Mouse (Mus musculus) Patski (cell line): ENCODE measurements around the gene Cpeb4. TPM values are rescaled to one million over a fixed set of nuclear protein-coding genes. Genes with fewer than 3 reads are reported as not detected.
"Not testable (repeated sequence)": the region's sequence is repeated elsewhere in the genome, so short reads cannot be mapped to it uniquely, and the experiment has no call there.

ENCODE experiments used
- ATAC-seq: fragments of 100-300 bp; one replicate; pipeline ENCODE4 v1.8.0; 2021
- CTCF ChIA-PET: fragments of 350-600 bp; sonication (Branson Sonifier 250); formaldehyde crosslinking; loops from one replicate; lab custom pipeline; 2022; ENCODE audit warnings: inconsistent platforms; lab: Charles Lee
- POLR2A ChIA-PET: fragments of 350-600 bp; sonication (Branson Sonifier 250); formaldehyde crosslinking; loops from one replicate; lab custom pipeline; 2022; ENCODE audit warnings: antibody characterized with exemption, inconsistent platforms; lab: Charles Lee
- DNase-seq: peaks from one replicate; pipeline ENCODE4 v3.0.0-alpha.2; 2011; ENCODE audit warnings: low read depth, low spot score
- H3K27me3 ChIP-seq: fragments of 371-371 bp; one replicate; pipeline ENCODE4 v1.5.1; 2021
- CTCF ChIP-seq: fragments of 100-300 bp; IDR thresholded peaks from one replicate; pipeline ENCODE4 v1.5.1; 2021
- in situ Hi-C: fragments of 300-500 bp; cut with MboI; formaldehyde crosslinking; loops from 3 replicates; pipeline ENCODE4 v1.11.1; 2018; ENCODE audit warnings: low pct_unique_long_range_greater_than_20kb, mixed read lengths
- polyA plus RNA-seq: library from polyadenylated mRNA; unstranded; gene quantifications from one replicate; pipeline ENCODE4 v1.2.3, GENCODE M21; 2021

Cpeb4 gene
- polyA plus RNA-seq, 1 experiment from 2014 or later = 35.0 TPM

GRCm38 (mm10) chr11:31963993-31964392, 92.0 kb downstream of the Cpeb4 start:
- H3K27me3 ChIP-seq = peaks cover 7% of the 10 kb centered on the region

GRCm38 (mm10) chr11:31965256-31966134, 93.5 kb downstream of the Cpeb4 start, which contains the start of gene 4930524B15Rik:
4930524B15Rik (plus strand) TSS chr11:31965592.
- DNase-seq (no peak), ATAC-seq (no peak)
- TF ChIP-seq CTCF = no peak
- in situ Hi-C loops = loop anchor here (25.0 kb wide), 1 partner anchor 703 kb away; no protein-coding TSS in a partner anchor
- POLR2A ChIA-PET = no interaction called here
- CTCF ChIA-PET = no interaction called here
- H3K27me3 ChIP-seq = peaks cover 11% of the 10 kb centered on the region

More at GRCm38 (mm10) chr11:31963993-31964392, 92.0 kb downstream of the Cpeb4 start:
- ATAC-seq (no peak), DNase-seq (no peak)
- in situ Hi-C loops = loop anchor here (25.0 kb wide), 1 partner anchor 702 kb away; no protein-coding TSS in a partner anchor
- POLR2A ChIA-PET = no interaction called here
- CTCF ChIA-PET = interaction anchor here (1.6 kb wide), 1 partner anchor 9 kb away, joined by 5 read pairs; no protein-coding TSS in a partner anchor
- no peak for TF ChIP-seq CTCF

GRCm38 (mm10) chr11:31974132-31974531, 102.1 kb downstream of the Cpeb4 start:
- no peak for TF ChIP-seq CTCF
- DNase-seq = no peak
- H3K27me3 ChIP-seq = peaks cover 16% of the 10 kb centered on the region
- ATAC-seq = no peak
- CTCF ChIA-PET = no interaction called here
- POLR2A ChIA-PET = interaction anchor here (0.6 to 1.0 kb wide), 2 partner anchors 284 to 1616 kb away, joined by 3 read pairs; no protein-coding TSS in a partner anchor
- in situ Hi-C loops = loop anchor here (25.0 kb wide), 1 partner anchor 712 kb away; no protein-coding TSS in a partner anchor

GRCm38 (mm10) chr11:31974826-31975225, 102.8 kb downstream of the Cpeb4 start:
- H3K27me3 ChIP-seq = peaks cover 16% of the 10 kb centered on the region
- no peak for DNase-seq
- ATAC-seq = no peak
- in situ Hi-C loops = loop anchor here (25.0 kb wide), 1 partner anchor 713 kb away; no protein-coding TSS in a partner anchor
- ChIA-PET CTCF (no interaction called here), POLR2A (interaction anchor here (1.0 kb wide), 1 partner anchor 285 kb away, joined by 3 read pairs; no protein-coding TSS in a partner anchor)
- no peak for TF ChIP-seq CTCF

GRCm38 (mm10) chr11:31975678-31976077, 103.7 kb downstream of the Cpeb4 start:
- in situ Hi-C loops = no loop called here
- H3K27me3 ChIP-seq = peaks cover 11% of the 10 kb centered on the region
- POLR2A ChIA-PET = no interaction called here
- CTCF ChIA-PET = no interaction called here
- ATAC-seq (no peak), DNase-seq (no peak)
- TF ChIP-seq CTCF = no peak

- TF ChIP-seq CTCF = no peak
- in situ Hi-C loops = no loop called here
- CTCF ChIA-PET = no interaction called here
- POLR2A ChIA-PET = no interaction called here
- ATAC-seq (no peak), DNase-seq (no peak)
- H3K27me3 ChIP-seq = peaks cover 11% of the 10 kb centered on the region
Observed at GRCm38 (mm10) chr11:31976137-31976536, 104.1 kb downstream of the Cpeb4 start.

GRCm38 (mm10) chr11:31980089-31980488, 108.1 kb downstream of the Cpeb4 start:
- POLR2A ChIA-PET, ATAC-seq, CTCF ChIA-PET: not testable (repeated sequence)

GRCm38 (mm10) chr11:31981830-31982229, 109.8 kb downstream of the Cpeb4 start:
- POLR2A ChIA-PET = no interaction called here
- ATAC-seq (no peak), DNase-seq (no peak)
- no peak for TF ChIP-seq CTCF
- CTCF ChIA-PET = no interaction called here
- H3K27me3 ChIP-seq = peaks cover 13% of the 10 kb centered on the region
- in situ Hi-C loops = no loop called here

More at GRCm38 (mm10) chr11:31980089-31980488, 108.1 kb downstream of the Cpeb4 start:
- DNase-seq, H3K27me3 ChIP-seq, in situ Hi-C loops: not testable (repeated sequence)

- H3K27me3 ChIP-seq = peaks cover 13% of the 10 kb centered on the region
- POLR2A ChIA-PET, DNase-seq, CTCF ChIA-PET, in situ Hi-C loops, ATAC-seq: not testable (repeated sequence)
Observed at GRCm38 (mm10) chr11:31982247-31982943, 110.4 kb downstream of the Cpeb4 start.

- H3K27me3 ChIP-seq = peaks cover 13% of the 10 kb centered on the region
- no peak for TF ChIP-seq CTCF
- in situ Hi-C loops = no loop called here
- no peak for ATAC-seq
- CTCF ChIA-PET = no interaction called here
- no peak for DNase-seq
- POLR2A ChIA-PET = no interaction called here
Observed at GRCm38 (mm10) chr11:31983249-31983648, 111.2 kb downstream of the Cpeb4 start.
